Mouse (Mus musculus) intestine, postnatal 0 days (tissue): ENCODE data around the gene Adam1a. TPM values are rescaled to one million over a fixed set of nuclear protein-coding genes. Genes with fewer than 3 reads are reported as not detected.

Experiments used
- ATAC-seq: fragments of 200-750 bp; cut with Nextera tagmentation; 2 replicates; pipeline ENCODE4 v1.8.0; 2017; ENCODE audit warnings: mild to moderate bottlenecking, moderate TSS enrichment, moderate library complexity
- H3K27ac ChIP-seq: fragments of 300-500 bp; sonication (generic); 2 replicates; pipeline ENCODE4 v1.5.1; 2014; ENCODE audit warnings: mild to moderate bottlenecking, low read depth, low read length, moderate library complexity
- H3K27me3 ChIP-seq: fragments of 300-500 bp; sonication (generic); replicated peaks from 2 replicates; pipeline ENCODE4 v1.6.1; 2014; ENCODE audit warnings: low read length, mixed read lengths; ENCODE audit not compliant: control insufficient read depth, insufficient read depth
- H3K36me3 ChIP-seq: fragments of 300-500 bp; sonication (generic); 2 replicates; pipeline ENCODE4 v1.6.1; 2014; ENCODE audit warnings: mild to moderate bottlenecking, moderate library complexity; ENCODE audit not compliant: control insufficient read depth, insufficient read depth
- H3K4me1 ChIP-seq: fragments of 300-500 bp; sonication (generic); replicated peaks from 2 replicates; pipeline ENCODE4 v1.6.1; 2014; ENCODE audit warnings: antibody characterized with exemption, low read length, mixed read lengths; ENCODE audit not compliant: control insufficient read depth, insufficient read depth
- H3K4me2 ChIP-seq: fragments of 300-500 bp; sonication (generic); replicated peaks from 2 replicates; pipeline ENCODE4 v1.6.1; 2014; ENCODE audit warnings: low read depth, mild to moderate bottlenecking, moderate library complexity
- H3K4me3 ChIP-seq: fragments of 300-500 bp; sonication (generic); 2 replicates; pipeline ENCODE4 v1.5.1; 2014; ENCODE audit warnings: low read depth, low read length
- H3K9ac ChIP-seq: fragments of 300-500 bp; sonication (generic); 2 replicates; pipeline ENCODE4 v1.6.1; 2014; ENCODE audit warnings: mild to moderate bottlenecking, low read depth, low read length
- H3K9me3 ChIP-seq: fragments of 300-500 bp; sonication (generic); 2 replicates; pipeline ENCODE4 v1.6.1; 2016; ENCODE audit warnings: mixed run types; ENCODE audit not compliant: control insufficient read depth
- CTCF ChIP-seq: sonication (generic); IDR thresholded peaks from 2 replicates; pipeline ENCODE4 v1.5.1; 2016; ENCODE audit warnings: low read depth, mild to moderate bottlenecking, control low read depth, antibody characterized with exemption, moderate library complexity
- WGBS: fragments of 180-500 bp; shearing (Covaris S2); extraction: QIAGEN DNeasy Blood & Tissue Kit; methylation state at CpG from one replicate; pipeline ENCODE4 v1.1.7; 2014; 5-methylcytosine and 5-hydroxymethylcytosine counted together
- polyA plus RNA-seq: library from polyadenylated mRNA; unstranded; fragments of >200 nt; fragmentation: Nextera tagmentation; extraction: Ambion mirVana; gene quantifications from 2 replicates; pipeline ENCODE4 v1.2.1, GENCODE M21; 2015

Gene Adam1a
- 0.39 and 0.51 TPM in 2 replicates for polyA plus RNA-seq

DNA sequence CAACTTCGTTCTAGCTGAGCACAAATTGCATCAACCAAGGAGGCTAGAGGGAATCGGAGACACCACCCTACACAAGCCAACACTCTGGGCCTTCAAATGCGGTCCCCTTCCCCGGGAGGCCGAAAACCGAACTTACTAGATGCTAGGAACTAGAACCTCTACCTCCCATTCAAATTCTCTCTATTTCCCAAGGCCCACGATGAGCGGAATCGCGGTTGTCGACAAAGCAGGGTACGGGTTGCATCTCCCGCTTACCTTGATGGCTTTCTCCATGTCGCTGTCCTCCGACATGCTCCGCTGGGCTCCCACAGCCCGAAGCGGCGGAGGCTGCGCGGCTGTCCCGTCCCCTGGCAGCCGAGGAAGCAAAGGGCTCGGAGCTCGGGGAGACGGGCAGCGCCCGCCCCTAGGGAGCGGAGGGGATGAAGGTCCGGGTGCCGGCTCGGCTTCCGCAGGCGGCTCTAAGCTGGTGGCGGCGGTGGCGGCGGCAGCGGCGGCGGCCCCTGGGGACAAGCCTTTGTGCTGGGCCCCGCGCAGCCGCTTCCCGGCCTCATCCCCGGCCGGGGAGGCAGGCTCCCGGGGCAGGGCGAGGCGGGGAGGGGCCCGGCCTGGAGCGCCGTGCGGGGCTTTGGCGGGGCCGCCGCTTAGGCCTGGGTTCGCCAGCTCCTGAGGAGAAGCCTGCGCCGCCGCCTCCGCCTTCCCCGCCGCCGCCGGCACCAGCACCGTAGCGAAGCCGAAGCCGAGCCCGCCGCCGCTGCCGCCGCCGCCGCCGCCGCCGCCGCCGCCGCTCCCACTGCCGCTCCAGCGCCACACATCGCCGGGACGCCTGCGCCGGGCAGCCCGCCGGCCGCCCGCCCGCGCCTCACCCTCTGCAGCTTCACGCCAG is at the start of gene Adam1a, which contains the start of gene Gm42878:
TSS of gene Adam1a (minus strand) at position 573 of the 883 bp plus-strand sequence.
TSS of gene Gm42878 (minus strand) at position 573 of the 883 bp plus-strand sequence.
- under 1% methylated on average over 58 of the region's 97 CpGs for WGBS
- Histone ChIP-seq H3K4me2 (peak within 1 kb of the TSS; percentile 76), H3K9ac (peak within 1 kb of the TSS; percentile 100), H3K4me1 (0 out of 2 replicates have a peak, but pooled peaks cover 6% of the 10 kb centered on the region), H3K27me3 (no peaks in the 10 kb centered on the region), H3K27ac (peak within 1 kb of the TSS; percentile 97), H3K36me3 (no peaks in the 10 kb centered on the region), H3K9me3 (no peaks in the 10 kb centered on the region), H3K4me3 (peak within 1 kb of the TSS; percentile 95)
- ATAC-seq = peak; percentile 75
- no peak for TF ChIP-seq CTCF

- Histone ChIP-seq H3K4me1 (peaks cover 3% of the 10 kb centered on the region; the same call in 1 of the 2 replicates), H3K4me3 (no peak overlapping the region), H3K9me3 (no peaks in the 10 kb centered on the region), H3K27ac (no peak overlapping the region), H3K27me3 (no peaks in the 10 kb centered on the region), H3K4me2 (peak overlapping the region; percentile 90; the same call in 1 of the 2 replicates), H3K36me3 (no peaks in the 10 kb centered on the region), H3K9ac (no peak overlapping the region)
- ATAC-seq = no peak
- 49% methylated on average over 6 of the region's 6 CpGs for WGBS
- no peak for TF ChIP-seq CTCF
These were observed 49.5 kb upstream of the Adam1a start for GRCm38 (mm10) chr5:121594714-121595313.

GRCm38 (mm10) chr5:121593451-121594401 is 48.4 kb upstream of the Adam1a start, which contains the start of gene Aldh2:
Gene Aldh2 (minus strand): TSS chr5:121593824.
- H3K27ac ChIP-seq = peak within 1 kb of the TSS; percentile 88
- peak within 1 kb of the TSS; percentile 90 for H3K4me2 ChIP-seq
- H3K27me3 ChIP-seq = no peaks in the 10 kb centered on the region
- H3K36me3 ChIP-seq = no peaks in the 10 kb centered on the region
- 3% methylated on average over 47 of the region's 47 CpGs for WGBS
- H3K9ac ChIP-seq = peak within 1 kb of the TSS; percentile 59
- ATAC-seq = peak; percentile 78
- peak; percentile 51 for TF ChIP-seq CTCF
- H3K4me1 ChIP-seq = peaks cover 3% of the 10 kb centered on the region; the same call in 1 of the 2 replicates
- H3K4me3 ChIP-seq = peak within 1 kb of the TSS; percentile 62
- H3K9me3 ChIP-seq = no peaks in the 10 kb centered on the region

DNA sequence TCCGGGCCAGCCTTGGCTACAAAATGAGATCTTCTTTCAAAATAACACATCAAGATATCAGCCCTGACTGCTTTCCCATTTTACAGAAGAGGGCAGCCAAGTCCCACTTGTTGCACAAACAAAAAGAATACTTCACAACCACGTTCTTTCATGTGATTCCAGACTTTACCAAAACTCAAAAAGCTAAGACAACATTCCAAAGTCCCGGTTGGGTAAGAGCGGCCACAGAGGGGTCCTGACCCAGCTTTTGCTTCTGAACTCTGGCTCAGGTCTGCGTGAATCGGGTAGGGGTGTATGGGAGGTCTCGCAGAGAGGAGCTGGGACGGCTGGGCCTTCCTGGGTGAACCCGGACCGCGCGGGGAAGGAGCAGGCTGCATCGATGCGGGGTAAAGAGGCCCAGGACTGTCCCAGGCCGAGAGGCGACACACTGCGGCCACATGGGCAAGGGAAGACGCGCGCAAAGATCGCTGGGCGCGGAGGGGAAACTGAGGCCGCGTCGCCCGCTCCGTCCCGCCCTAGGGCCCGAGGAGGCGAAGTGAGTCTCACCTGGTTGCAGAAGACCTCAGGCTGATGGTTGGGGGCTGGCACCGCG is 47.6 kb upstream of the Adam1a start:
- H3K4me2 ChIP-seq = peak overlapping the region; percentile 90
- H3K27ac ChIP-seq = peak overlapping the region; percentile 88; the same call in 1 of the 2 replicates
- no peaks in the 10 kb centered on the region for H3K36me3 ChIP-seq
- H3K4me1 ChIP-seq = peaks cover 3% of the 10 kb centered on the region; the same call in 1 of the 2 replicates
- no peaks in the 10 kb centered on the region for H3K9me3 ChIP-seq
- peak overlapping the region; percentile 62 for H3K4me3 ChIP-seq
- H3K9ac ChIP-seq = peak overlapping the region; percentile 59
- WGBS = 6% methylated on average over 33 of the region's 33 CpGs
- H3K27me3 ChIP-seq = no peaks in the 10 kb centered on the region
- TF ChIP-seq CTCF = no peak
- ATAC-seq = peak; percentile 16; the same call in 1 of the 2 replicates

- Histone ChIP-seq H3K4me3 (peak overlapping the region; percentile 62), H3K4me2 (peak overlapping the region; percentile 90), H3K9ac (no peak overlapping the region), H3K27me3 (no peaks in the 10 kb centered on the region), H3K4me1 (peaks cover 3% of the 10 kb centered on the region; the same call in 1 of the 2 replicates), H3K36me3 (no peaks in the 10 kb centered on the region), H3K9me3 (no peaks in the 10 kb centered on the region), H3K27ac (no peak overlapping the region)
- 65% methylated on average over 11 of the region's 11 CpGs for WGBS
- no peak for TF ChIP-seq CTCF
- no peak for ATAC-seq
These were observed 47.0 kb upstream of the Adam1a start for GRCm38 (mm10) chr5:121592064-121592815.
